Mouse (Mus musculus): ENCODE results near the gene P2rx5. TPM values are rescaled to one million over a fixed set of nuclear protein-coding genes. Genes with fewer than 3 reads are reported as not detected.
A peak's percentile ranks its signal among the peaks of the same experiment; 100 is the strongest.

The P2rx5 gene
- polyA plus RNA-seq, 1 experiment, result 4.2 TPM

DNA sequence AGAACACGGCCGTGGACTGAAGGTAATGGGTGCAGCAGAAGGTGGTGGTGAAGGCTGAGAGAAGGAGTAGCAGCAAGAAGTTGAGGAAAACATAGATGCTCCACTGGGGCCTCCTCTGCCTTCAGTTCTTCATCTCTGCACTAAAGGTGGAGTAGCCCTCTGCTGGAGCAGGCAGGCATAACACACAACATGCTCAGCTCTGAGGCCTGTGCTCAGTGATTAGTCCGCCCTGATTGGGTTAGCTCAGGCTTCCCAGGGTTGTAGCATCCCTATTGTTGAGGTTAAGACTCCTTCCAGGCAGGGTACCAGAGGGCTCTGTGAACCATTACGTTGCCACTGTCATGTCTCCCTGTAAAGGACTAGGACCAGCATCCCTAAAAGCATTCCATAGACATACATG is 9.0 kb downstream of the P2rx5 start:
- no peak for TF ChIP-seq POLR2A (IDR thresholded peaks at IDR 0.05; ENCODE audit: low read depth, low read length)
- TF ChIP-seq CTCF (IDR thresholded peaks at IDR 0.05; ENCODE audit: borderline replicate concordance, insufficient read depth, low read length), result peak; percentile 71; the same call in 1 of the 2 replicates
- peaks cover 3% of the 10 kb centered on the region; the same call in 1 of the 2 replicates for H3K4me1 ChIP-seq (ENCODE audit: control insufficient read depth, insufficient read depth, low read length)
- no peak overlapping the region for H3K4me3 ChIP-seq (ENCODE audit: insufficient read depth, low read length)
- no peak overlapping the region for H3K27ac ChIP-seq (ENCODE audit: insufficient read depth, low read length)

DNA sequence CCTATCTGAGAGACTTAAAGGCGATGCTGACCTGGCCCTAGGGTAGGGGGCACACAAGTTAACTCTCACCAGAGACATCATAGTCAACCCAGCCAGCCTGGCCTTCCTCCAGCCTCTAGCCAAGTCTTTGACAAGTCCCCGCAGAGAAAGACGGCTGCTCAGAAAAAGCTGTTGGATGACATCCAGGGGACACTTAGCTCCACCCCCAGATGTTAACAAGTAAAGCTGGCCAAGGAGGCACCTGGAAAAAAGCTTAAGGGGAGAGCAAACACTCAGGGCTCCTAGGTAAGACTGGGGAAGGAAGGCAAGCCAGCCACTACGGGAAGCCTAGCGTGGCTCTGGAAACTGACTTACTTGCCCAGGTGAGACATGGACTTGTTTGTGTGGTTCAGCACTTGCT is 12.0 kb downstream of the P2rx5 start:
- Histone ChIP-seq H3K4me3 (ENCODE audit: insufficient read depth, low read length) (no peak overlapping the region), H3K27ac (ENCODE audit: insufficient read depth, low read length) (no peak overlapping the region), H3K4me1 (ENCODE audit: control insufficient read depth, insufficient read depth, low read length) (peaks cover 3% of the 10 kb centered on the region; the same call in 1 of the 2 replicates)
- TF ChIP-seq CTCF (IDR thresholded peaks at IDR 0.05; ENCODE audit: borderline replicate concordance, insufficient read depth, low read length) (no peak), POLR2A (IDR thresholded peaks at IDR 0.05; ENCODE audit: low read depth, low read length) (no peak)

DNA sequence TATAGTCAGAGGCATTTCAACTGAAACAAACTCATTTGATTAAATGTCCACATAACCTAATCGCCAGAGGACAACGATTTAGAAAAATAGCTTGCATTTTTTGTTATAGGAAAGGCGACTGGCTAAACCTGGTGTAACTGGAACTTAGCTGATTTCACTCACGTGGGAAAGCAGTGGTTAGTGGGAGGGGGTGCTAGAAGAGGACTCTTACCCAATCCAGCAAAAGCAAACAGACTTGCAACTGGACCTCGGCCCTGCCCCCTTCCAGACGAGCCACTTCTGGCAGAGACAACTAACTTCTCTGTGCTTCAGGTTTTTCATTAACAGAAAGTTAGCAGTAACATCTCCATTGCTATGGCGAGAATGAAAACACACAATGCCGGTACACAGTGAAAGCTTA is 15.4 kb downstream of the P2rx5 start:
- H3K4me1 ChIP-seq (ENCODE audit: control insufficient read depth, insufficient read depth, low read length), result peaks cover 3% of the 10 kb centered on the region
- no peak overlapping the region for H3K27ac ChIP-seq (ENCODE audit: insufficient read depth, low read length)
- H3K4me3 ChIP-seq (ENCODE audit: insufficient read depth, low read length), result peak overlapping the region; percentile 98
- TF ChIP-seq POLR2A (IDR thresholded peaks at IDR 0.05; ENCODE audit: low read depth, low read length) (no peak), CTCF (IDR thresholded peaks at IDR 0.05; ENCODE audit: borderline replicate concordance, insufficient read depth, low read length) (no peak)

GRCm38 (mm10) chr11:73176186-73176585 is 16.0 kb downstream of the P2rx5 start:
- peak overlapping the region; percentile 98 for H3K4me3 ChIP-seq (ENCODE audit: insufficient read depth, low read length)
- no peak overlapping the region for H3K27ac ChIP-seq (ENCODE audit: insufficient read depth, low read length)
- TF ChIP-seq CTCF (IDR thresholded peaks at IDR 0.05; ENCODE audit: borderline replicate concordance, insufficient read depth, low read length) (no peak), POLR2A (IDR thresholded peaks at IDR 0.05; ENCODE audit: low read depth, low read length) (no peak)
- H3K4me1 ChIP-seq (ENCODE audit: control insufficient read depth, insufficient read depth, low read length), result peaks cover 3% of the 10 kb centered on the region

DNA sequence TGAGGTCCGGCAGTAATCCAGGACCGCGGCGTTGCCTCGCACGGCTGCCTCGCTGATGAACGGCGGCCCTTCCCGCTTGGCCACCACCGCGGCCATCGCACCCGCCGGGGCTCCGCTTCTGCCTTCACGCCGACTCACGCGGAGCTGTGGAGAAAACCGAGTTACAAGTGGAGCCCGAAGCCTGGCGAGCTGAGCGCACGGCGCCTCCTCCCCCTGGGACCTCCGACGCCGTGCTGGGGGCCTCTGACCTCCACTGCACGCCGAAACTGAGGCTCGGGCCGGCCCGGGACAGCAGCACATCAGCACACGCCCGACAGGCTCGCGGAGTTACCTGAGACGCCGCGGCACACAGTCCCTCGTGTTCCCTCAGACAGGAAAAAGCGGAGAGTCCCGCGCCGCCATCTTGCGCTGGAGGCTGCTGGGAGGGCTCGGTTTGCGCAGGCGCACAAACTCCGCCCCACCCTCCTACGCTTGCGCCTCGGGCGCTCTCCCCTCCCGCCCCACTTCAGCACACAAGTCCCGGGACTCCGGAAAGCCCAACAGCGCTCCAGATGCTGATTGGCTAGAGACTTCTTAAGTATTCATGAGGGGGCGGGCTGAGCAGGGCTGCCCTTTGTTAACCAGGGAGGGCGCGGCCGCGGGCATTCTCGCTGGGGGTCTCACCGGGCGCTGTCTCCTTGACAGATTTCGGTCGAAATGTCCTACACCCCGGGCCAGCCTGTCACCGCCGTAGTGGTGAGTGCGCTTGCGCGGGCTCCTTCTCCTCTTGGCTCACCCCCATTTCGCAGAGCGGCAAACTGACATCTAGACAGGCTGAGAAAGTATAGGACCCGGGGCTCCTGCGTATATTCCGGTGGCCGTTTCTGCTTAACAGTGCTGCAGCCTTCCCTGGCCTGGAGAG is 16.6 kb downstream of the P2rx5 start, which contains the start of the genes Emc6 and Tax1bp3:
Gene Emc6 (minus strand): TSS at position 430 of the 901 bp plus-strand sequence.
Gene Tax1bp3 (plus strand): TSS at position 476 of the 901 bp plus-strand sequence.
- Histone ChIP-seq H3K4me1 (ENCODE audit: control insufficient read depth, insufficient read depth, low read length) (peaks cover 2% of the 10 kb centered on the region), H3K4me3 (ENCODE audit: insufficient read depth, low read length) (peak within 1 kb of the TSS; percentile 98), H3K27ac (ENCODE audit: insufficient read depth, low read length) (peak within 1 kb of the TSS; percentile 93)
- TF ChIP-seq POLR2A (IDR thresholded peaks at IDR 0.05; ENCODE audit: low read depth, low read length) (peak; percentile 70), CTCF (IDR thresholded peaks at IDR 0.05; ENCODE audit: borderline replicate concordance, insufficient read depth, low read length) (no peak)

- TF ChIP-seq CTCF (IDR thresholded peaks at IDR 0.05; ENCODE audit: borderline replicate concordance, insufficient read depth, low read length), result no peak
- TF ChIP-seq POLR2A (IDR thresholded peaks at IDR 0.05; ENCODE audit: low read depth, low read length), result peak; percentile 57
- Histone ChIP-seq H3K4me3 (ENCODE audit: insufficient read depth, low read length) (peak overlapping the region; percentile 98), H3K27ac (ENCODE audit: insufficient read depth, low read length) (peak overlapping the region; percentile 93), H3K4me1 (ENCODE audit: control insufficient read depth, insufficient read depth, low read length) (no peaks in the 10 kb centered on the region; the same call in none of the 2 replicates)
These were observed 17.3 kb downstream of the P2rx5 start for GRCm38 (mm10) chr11:73177509-73177875.

- H3K4me3 ChIP-seq (ENCODE audit: insufficient read depth, low read length), result peak overlapping the region; percentile 98
- H3K4me1 ChIP-seq (ENCODE audit: control insufficient read depth, insufficient read depth, low read length), result no peaks in the 10 kb centered on the region; the same call in 1 of the 2 replicates
- H3K27ac ChIP-seq (ENCODE audit: insufficient read depth, low read length), result peak overlapping the region; percentile 81
- TF ChIP-seq POLR2A (IDR thresholded peaks at IDR 0.05; ENCODE audit: low read depth, low read length) (no peak), CTCF (IDR thresholded peaks at IDR 0.05; ENCODE audit: borderline replicate concordance, insufficient read depth, low read length) (no peak)
These were observed 17.7 kb downstream of the P2rx5 start for GRCm38 (mm10) chr11:73177895-73178294.

DNA sequence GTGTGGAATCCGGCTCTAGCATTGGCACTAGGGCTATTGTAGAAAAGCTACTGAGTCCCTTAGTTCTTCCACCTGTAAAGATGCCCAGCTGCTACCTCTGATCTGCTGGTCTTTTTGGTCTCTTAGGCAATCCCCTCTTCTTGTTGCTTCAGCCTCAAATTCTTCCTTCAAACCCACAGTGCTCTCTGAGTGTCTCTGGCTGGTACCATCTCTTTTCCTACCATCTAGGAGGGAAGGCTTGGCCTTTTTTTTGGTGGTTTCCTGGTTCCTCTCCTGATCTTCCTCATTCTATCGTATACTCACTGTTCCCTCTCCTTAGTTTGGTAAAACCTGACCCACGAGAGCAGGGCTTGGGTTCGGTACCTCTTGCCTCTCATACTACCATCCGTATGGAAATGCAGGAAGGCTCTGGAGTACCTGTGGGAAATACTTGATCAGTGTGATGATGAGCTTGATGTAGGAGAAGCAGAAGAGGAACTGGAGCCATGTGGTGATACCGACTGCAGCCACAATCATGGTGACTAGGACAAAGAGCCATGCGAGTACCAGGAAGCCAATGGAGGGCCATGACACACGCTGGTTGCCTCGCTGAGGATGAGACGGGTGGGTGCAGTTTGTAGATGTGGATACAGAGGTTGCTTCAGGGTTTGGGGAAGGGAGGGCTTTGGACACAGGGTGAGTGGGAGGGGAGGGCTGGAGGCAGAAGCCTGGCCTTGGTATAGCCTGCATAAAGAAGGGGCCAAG is 25.8 kb downstream of the P2rx5 start:
- no peak overlapping the region for H3K27ac ChIP-seq (ENCODE audit: insufficient read depth, low read length)
- no peak overlapping the region for H3K4me3 ChIP-seq (ENCODE audit: insufficient read depth, low read length)
- H3K4me1 ChIP-seq (ENCODE audit: control insufficient read depth, insufficient read depth, low read length), result no peaks in the 10 kb centered on the region
- TF ChIP-seq CTCF (IDR thresholded peaks at IDR 0.05; ENCODE audit: borderline replicate concordance, insufficient read depth, low read length) (no peak), POLR2A (IDR thresholded peaks at IDR 0.05; ENCODE audit: low read depth, low read length) (no peak)

GRCm38 (mm10) chr11:73187231-73187630 is 27.0 kb downstream of the P2rx5 start:
- Histone ChIP-seq H3K4me1 (ENCODE audit: control insufficient read depth, insufficient read depth, low read length) (no peaks in the 10 kb centered on the region), H3K4me3 (ENCODE audit: insufficient read depth, low read length) (no peak overlapping the region), H3K27ac (ENCODE audit: insufficient read depth, low read length) (no peak overlapping the region)
- TF ChIP-seq POLR2A (IDR thresholded peaks at IDR 0.05; ENCODE audit: low read depth, low read length) (no peak), CTCF (IDR thresholded peaks at IDR 0.05; ENCODE audit: borderline replicate concordance, insufficient read depth, low read length) (no peak)

Data from embryonic fibroblast, embryonic 13.5 days (primary cell).